Mouse (Mus musculus): ENCODE data around the gene Slc25a44.

- no peak for TF ChIP-seq POLR2A (IDR thresholded peaks at IDR 0.05; ENCODE audit: insufficient read depth, low read depth, low read length)
- TF ChIP-seq CTCF (IDR thresholded peaks at IDR 0.05; ENCODE audit: insufficient read depth, low read depth, low read length), result no peak
Measured at GRCm38 (mm10) chr3:88427342-88427905, 2.5 kb upstream of the Slc25a44 start.

Data from olfactory bulb, adult 2 months (tissue).